Mouse (Mus musculus) small intestine, adult 2 months (tissue): Measurements from ENCODE around the gene Cspg4.

Experiments
- CTCF ChIP-seq: fragments of 200-500 bp; IDR thresholded peaks from 2 replicates; pipeline ENCODE4 v1.5.1; 2012; ENCODE audit warnings: low read depth, mild to moderate bottlenecking, control low read depth, inconsistent platforms, low read length, moderate library complexity, mixed read lengths; ENCODE audit not compliant: insufficient replicate concordance, insufficient read length; ENCODE audit errors: extremely low read depth
- POLR2A ChIP-seq: fragments of 200-500 bp; IDR thresholded peaks from 2 replicates; pipeline ENCODE4 v1.6.1; 2012; ENCODE audit warnings: low read depth, mild to moderate bottlenecking, control low read depth, inconsistent platforms, low read length, moderate library complexity

DNA sequence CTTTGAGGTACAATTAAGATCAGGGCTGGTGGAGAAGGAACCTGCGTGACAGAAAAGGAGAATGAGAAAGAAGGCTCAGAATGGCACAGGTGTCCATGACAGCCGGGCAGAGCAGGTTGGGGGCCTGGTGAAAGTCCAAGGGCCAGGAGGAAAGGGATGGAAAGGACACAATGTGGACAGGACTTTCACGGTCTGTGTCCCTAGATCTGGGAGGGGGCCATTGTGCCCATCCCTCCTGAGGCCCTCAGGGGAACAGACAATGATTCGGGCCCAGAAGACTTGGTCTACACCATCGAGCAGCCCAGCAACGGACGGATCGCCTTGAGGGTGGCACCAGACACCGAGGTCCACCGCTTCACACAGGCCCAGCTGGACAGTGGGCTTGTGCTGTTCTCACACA is 27.3 kb downstream of the Cspg4 start:
- TF ChIP-seq CTCF (no peak), POLR2A (no peak)
